Mouse (Mus musculus): ENCODE measurements around the gene Cd300ld3.
"Not testable (repeated sequence)": the region's sequence is repeated elsewhere in the genome, so short reads cannot be mapped to it uniquely, and the experiment has no call there.

Cd300ld3 gene

GRCm38 (mm10) chr11:115052991-115053390, 4.8 kb upstream of the Cd300ld3 start:
- no peak for DNase-seq (ENCODE audit: low spot score)

GRCm38 (mm10) chr11:115052206-115052605, 4.0 kb upstream of the Cd300ld3 start:
- DNase-seq (ENCODE audit: low spot score): peak; percentile 7

GRCm38 (mm10) chr11:115049282-115049895, 1.2 kb upstream of the Cd300ld3 start:
- no peak for DNase-seq (ENCODE audit: low spot score)

GRCm38 (mm10) chr11:115037669-115038068, 10.5 kb downstream of the Cd300ld3 start, which contains the start of gene Cd300ld5:
Gene Cd300ld5 (minus strand): TSS chr11:115037769.
- not testable (repeated sequence) for DNase-seq (ENCODE audit: low spot score)

GRCm38 (mm10) chr11:115026912-115027311, 21.3 kb downstream of the Cd300ld3 start, which contains the start of gene Cd300ld4:
Gene Cd300ld4 (minus strand): TSS chr11:115027012.
- DNase-seq (ENCODE audit: low spot score): not testable (repeated sequence)

GRCm38 (mm10) chr11:115016093-115016492, 32.1 kb downstream of the Cd300ld3 start, which contains the start of gene Cd300ld2:
Gene Cd300ld2 (minus strand): TSS chr11:115016193.
- not testable (repeated sequence) for DNase-seq (ENCODE audit: low spot score)

GRCm38 (mm10) chr11:115004070-115004469, 44.1 kb downstream of the Cd300ld3 start:
- DNase-seq (ENCODE audit: low spot score): no peak

- no peak for DNase-seq (ENCODE audit: low spot score)
Measured at GRCm38 (mm10) chr11:115001474-115002040, 46.7 kb downstream of the Cd300ld3 start, which contains the start of gene Cd300c2. Gene Cd300c2 (minus strand): TSS chr11:115001880.
